In genomic region chr9:15365856-15366255, GRCm38 (mm10) we compare ENCODE assay signal across 8 mouse cellular contexts. TPM values are rescaled to one million over a fixed set of nuclear protein-coding genes. Genes with fewer than 3 reads are reported as not detected.
DNase-seq lines count a peak whose midpoint lies in the region; ATAC-seq and TF ChIP-seq lines count a peak whose summit lies in the region.

No protein-coding gene starts in this region.

- DNase-seq in G1E (ENCODE audit: low spot score): no peak
- DNase-seq in right cerebral cortex, postnatal 36 days (ENCODE audit: low spot score in 2 of 2): no peak
- DNase-seq in spleen, adult 12 weeks (ENCODE audit: low spot score): no peak

- H3K27ac ChIP-seq in kidney, embryonic 14.5 days (ENCODE audit: low read depth, low read length): no peak overlapping the region
- no peak overlapping the region for H3K27ac ChIP-seq in kidney, embryonic 15.5 days
- H3K27ac ChIP-seq in embryonic facial prominence, embryonic 12.5 days: no peak overlapping the region

- no peak overlapping the region for H3K9ac ChIP-seq in kidney, embryonic 14.5 days (ENCODE audit: low read depth, low read length)
- no peak overlapping the region for H3K9ac ChIP-seq in kidney, embryonic 15.5 days
- H3K9ac ChIP-seq in embryonic facial prominence, embryonic 12.5 days: no peak overlapping the region

- 93% methylated on average over 1 of the region's 1 CpGs for WGBS in kidney, embryonic 14.5 days
- WGBS in kidney, embryonic 15.5 days: 85% methylated on average over 1 of the region's 1 CpGs
- 91% methylated on average over 1 of the region's 1 CpGs for WGBS in embryonic facial prominence, embryonic 12.5 days

- no peak for TF ChIP-seq CTCF in G1E (IDR thresholded peaks at IDR 0.05; ENCODE audit: low read depth, low read length)

- no peaks in the 10 kb centered on the region for H3K27me3 ChIP-seq in kidney, embryonic 14.5 days (ENCODE audit: control insufficient read depth, insufficient read depth, low read length)
- H3K27me3 ChIP-seq in kidney, embryonic 15.5 days: no peaks in the 10 kb centered on the region
- H3K27me3 ChIP-seq in G1E (ENCODE audit: insufficient read depth, low read length): peaks cover 7% of the 10 kb centered on the region
- H3K27me3 ChIP-seq in embryonic facial prominence, embryonic 12.5 days: no peaks in the 10 kb centered on the region

- peak; percentile 56; the same call in 1 of the 2 replicates for ATAC-seq in kidney, embryonic 14.5 days (ENCODE audit: low FRiP score, low TSS enrichment)
- no peak; the same call in 1 of the 2 replicates for ATAC-seq in kidney, embryonic 15.5 days (replicated peaks; ENCODE audit: low FRiP score)
- ATAC-seq in G1E (ENCODE audit: extremely low read depth, insufficient number of reproducible peaks, low FRiP score, poor library complexity, severe bottlenecking): peak; percentile 22; the same call in 1 of the 2 replicates
- ATAC-seq in embryonic facial prominence, embryonic 12.5 days (ENCODE audit: insufficient number of reproducible peaks, insufficient read depth, low FRiP score, low TSS enrichment): 0 out of 2 replicates have a peak, but pooled peaks have one; percentile 35
- peak; percentile 91 for ATAC-seq in megakaryocyte-erythroid progenitor cell, adult 5-6 weeks (replicated peaks; ENCODE audit: low FRiP score, low TSS enrichment, poor library complexity, severe bottlenecking)
- ATAC-seq in activated CD4-positive, CD25-positive, alpha-beta regulatory T cell, adult 4 months: no peak

- no peaks in the 10 kb centered on the region for H3K9me3 ChIP-seq in kidney, embryonic 14.5 days (ENCODE audit: control insufficient read depth, low read length)
- H3K9me3 ChIP-seq in kidney, embryonic 15.5 days (replicated peaks): no peaks in the 10 kb centered on the region
- peaks cover 3% of the 10 kb centered on the region; the same call in 1 of the 2 replicates for H3K9me3 ChIP-seq in G1E (replicated peaks)
- H3K9me3 ChIP-seq in embryonic facial prominence, embryonic 12.5 days: no peaks in the 10 kb centered on the region

- no peaks in the 10 kb centered on the region for H3K4me1 ChIP-seq in kidney, embryonic 14.5 days (ENCODE audit: control insufficient read depth, insufficient read depth, low read length)
- H3K4me1 ChIP-seq in kidney, embryonic 15.5 days: peaks cover 6% of the 10 kb centered on the region; the same call in 1 of the 2 replicates
- no peaks in the 10 kb centered on the region for H3K4me1 ChIP-seq in G1E (ENCODE audit: insufficient read depth, low read depth, low read length)
- no peaks in the 10 kb centered on the region for H3K4me1 ChIP-seq in embryonic facial prominence, embryonic 12.5 days

- H3K4me3 ChIP-seq in kidney, embryonic 14.5 days (ENCODE audit: low read length): no peak overlapping the region
- no peak overlapping the region for H3K4me3 ChIP-seq in kidney, embryonic 15.5 days (replicated peaks)
- no peak overlapping the region for H3K4me3 ChIP-seq in G1E (ENCODE audit: low read depth, low read length)
- H3K4me3 ChIP-seq in embryonic facial prominence, embryonic 12.5 days: no peak overlapping the region

- no peaks in the 10 kb centered on the region for H3K36me3 ChIP-seq in kidney, embryonic 14.5 days (ENCODE audit: control insufficient read depth, insufficient read depth, low read length)
- H3K36me3 ChIP-seq in kidney, embryonic 15.5 days: no peaks in the 10 kb centered on the region
- H3K36me3 ChIP-seq in G1E (replicated peaks): no peaks in the 10 kb centered on the region
- H3K36me3 ChIP-seq in embryonic facial prominence, embryonic 12.5 days: no peaks in the 10 kb centered on the region

- no peak overlapping the region for H3K4me2 ChIP-seq in kidney, embryonic 14.5 days (replicated peaks; ENCODE audit: low read depth, low read length)
- H3K4me2 ChIP-seq in kidney, embryonic 15.5 days: no peak overlapping the region
- no peak overlapping the region for H3K4me2 ChIP-seq in embryonic facial prominence, embryonic 12.5 days (replicated peaks)

RNA-seq across cellular contexts. Expression of gene Cep295, which starts 8.3 kb away (rescaled TPM):
- polyA plus RNA-seq in kidney, embryonic 14.5 days (2014; fragmentation: Nextera tagmentation; extraction: Ambion mirVana): 21.4 and 26.9 TPM in 2 replicates
- polyA plus RNA-seq in kidney, embryonic 15.5 days (2015; fragmentation: Nextera tagmentation; extraction: Ambion mirVana): 16.8 and 18.2 TPM in 2 replicates
- total RNA-seq in G1E (2014; fragmentation: Nextera tagmentation) (158 and 168 TPM in 2 replicates), G1E (2017) (76.0 and 79.0 TPM in 2 replicates)
- polyA plus RNA-seq in G1E (2012): 4.4 and 5.8 TPM in 2 replicates
- polyA plus RNA-seq in embryonic facial prominence, embryonic 12.5 days (2016; fragmentation: Nextera tagmentation; extraction: Ambion mirVana): 23.8 and 25.2 TPM in 2 replicates
- total RNA-seq in megakaryocyte-erythroid progenitor cell, adult 5-6 weeks (2014; fragmentation: Nextera tagmentation): 71.0 and 86.0 TPM in 2 replicates
- 45.3 and 66.4 TPM in 2 replicates for total RNA-seq in megakaryocyte-erythroid progenitor cell, adult 5-6 weeks (2017)
- polyA plus RNA-seq in activated CD4-positive, CD25-positive, alpha-beta regulatory T cell, adult 4 months (2017; shearing (Covaris generic)): 10 to 100 TPM; 19.1 to 25.8 TPM

RNA-seq across cellular contexts. Expression of gene 4931406C07Rik, which starts 59.6 kb away (rescaled TPM):
- 10.4 and 13.8 TPM in 2 replicates for polyA plus RNA-seq in kidney, embryonic 14.5 days (2014; fragmentation: Nextera tagmentation; extraction: Ambion mirVana)
- 18.2 and 20.7 TPM in 2 replicates for polyA plus RNA-seq in kidney, embryonic 15.5 days (2015; fragmentation: Nextera tagmentation; extraction: Ambion mirVana)
- total RNA-seq in G1E (2014; fragmentation: Nextera tagmentation): 26.9 and 28.0 TPM in 2 replicates
- total RNA-seq in G1E (2017): 10.0 and 12.8 TPM in 2 replicates
- 1.6 and 1.8 TPM in 2 replicates for polyA plus RNA-seq in G1E (2012)
- polyA plus RNA-seq in embryonic facial prominence, embryonic 12.5 days (2016; fragmentation: Nextera tagmentation; extraction: Ambion mirVana): 10.8 and 10.9 TPM in 2 replicates
- total RNA-seq in megakaryocyte-erythroid progenitor cell, adult 5-6 weeks (2014; fragmentation: Nextera tagmentation): 6.5 and 8.3 TPM in 2 replicates
- 5.2 and 6.7 TPM in 2 replicates for total RNA-seq in megakaryocyte-erythroid progenitor cell, adult 5-6 weeks (2017)
- polyA plus RNA-seq in activated CD4-positive, CD25-positive, alpha-beta regulatory T cell, adult 4 months (2017; shearing (Covaris generic)): 1 to 10 TPM; 3.4 to 3.7 TPM

RNA-seq across cellular contexts. Expression of gene Taf1d, which starts 59.8 kb away (rescaled TPM):
- 101 and 121 TPM in 2 replicates for polyA plus RNA-seq in kidney, embryonic 14.5 days (2014; fragmentation: Nextera tagmentation; extraction: Ambion mirVana)
- polyA plus RNA-seq in kidney, embryonic 15.5 days (2015; fragmentation: Nextera tagmentation; extraction: Ambion mirVana): 94.4 and 94.9 TPM in 2 replicates
- total RNA-seq in G1E (2014; fragmentation: Nextera tagmentation) (250 and 268 TPM in 2 replicates), G1E (2017) (657 and 752 TPM in 2 replicates)
- polyA plus RNA-seq in G1E (2012): 12.9 and 17.9 TPM in 2 replicates
- polyA plus RNA-seq in embryonic facial prominence, embryonic 12.5 days (2016; fragmentation: Nextera tagmentation; extraction: Ambion mirVana): 81.6 and 86.2 TPM in 2 replicates
- total RNA-seq in megakaryocyte-erythroid progenitor cell, adult 5-6 weeks (2014; fragmentation: Nextera tagmentation): 439 and 454 TPM in 2 replicates
- total RNA-seq in megakaryocyte-erythroid progenitor cell, adult 5-6 weeks (2017): 1,383 and 1,827 TPM in 2 replicates
- polyA plus RNA-seq in activated CD4-positive, CD25-positive, alpha-beta regulatory T cell, adult 4 months (2017; shearing (Covaris generic)): 100 to 1,000 TPM; 111 to 135 TPM

Comparison
In these comparisons a context has a peak if more than half of its experiments do, and no peak if none do; other contexts are left out.
1. ATAC-seq: peak in kidney, embryonic 14.5 days (single experiment), G1E (single experiment), embryonic facial prominence, embryonic 12.5 days (single experiment) and megakaryocyte-erythroid progenitor cell, adult 5-6 weeks (single experiment); none in kidney, embryonic 15.5 days (single experiment) and activated CD4-positive, CD25-positive, alpha-beta regulatory T cell, adult 4 months (single experiment).